Mouse (Mus musculus) limb, embryonic 14.5 days (tissue): ENCODE measurements around the gene Mgat4b. TPM values are rescaled to one million over a fixed set of nuclear protein-coding genes. Genes with fewer than 3 reads are reported as not detected.
A peak's percentile ranks its signal among the peaks of the same experiment; 100 is the strongest.

Experiments
- ATAC-seq: fragments of 200-750 bp; cut with Nextera tagmentation; 2 replicates; pipeline ENCODE4 v1.8.0; 2017; ENCODE audit warnings: low read depth, moderate number of reproducible peaks, moderate TSS enrichment; ENCODE audit not compliant: low FRiP score
- DNase-seq: peaks from one replicate; pipeline ENCODE4 v3.0.0-alpha.2; 2015; ENCODE audit warnings: low spot score
- H3K27ac ChIP-seq: fragments of 300-500 bp; sonication (generic); replicated peaks from 2 replicates; pipeline ENCODE4 v1.5.1; 2014; ENCODE audit warnings: low read depth, mild to moderate bottlenecking, low read length, moderate library complexity, mixed read lengths
- H3K27me3 ChIP-seq: fragments of 300-500 bp; sonication (generic); 2 replicates; pipeline ENCODE4 v1.6.1; 2014; ENCODE audit warnings: low read length, mixed read lengths; ENCODE audit not compliant: control insufficient read depth, insufficient read depth
- H3K36me3 ChIP-seq: fragments of 300-500 bp; sonication (generic); 2 replicates; pipeline ENCODE4 v1.6.1; 2014; ENCODE audit warnings: mild to moderate bottlenecking, low read length, moderate library complexity, mixed read lengths; ENCODE audit not compliant: control insufficient read depth, insufficient read depth
- H3K4me1 ChIP-seq: fragments of 300-500 bp; sonication (generic); 2 replicates; pipeline ENCODE4 v1.6.1; 2014; ENCODE audit warnings: antibody characterized with exemption, low read length, mixed read lengths; ENCODE audit not compliant: control insufficient read depth, insufficient read depth
- H3K4me2 ChIP-seq: fragments of 300-500 bp; sonication (generic); replicated peaks from 2 replicates; pipeline ENCODE4 v1.6.1; 2014; ENCODE audit warnings: low read depth, mild to moderate bottlenecking, low read length, moderate library complexity; ENCODE audit not compliant: severe bottlenecking
- H3K4me3 ChIP-seq: fragments of 300-500 bp; sonication (generic); replicated peaks from 2 replicates; pipeline ENCODE4 v1.5.1; 2014; ENCODE audit warnings: low read length
- H3K9ac ChIP-seq: fragments of 300-500 bp; sonication (generic); 2 replicates; pipeline ENCODE4 v1.6.1; 2014; ENCODE audit warnings: mild to moderate bottlenecking, low read depth, low read length, moderate library complexity; ENCODE audit not compliant: severe bottlenecking
- H3K9me3 ChIP-seq: fragments of 300-500 bp; sonication (generic); 2 replicates; pipeline ENCODE4 v1.6.1; 2016; ENCODE audit warnings: low read length; ENCODE audit not compliant: control insufficient read depth
- POLR2A ChIP-seq: fragments of 200-500 bp; IDR thresholded peaks from 2 replicates; pipeline ENCODE4 v1.8.0; 2012; ENCODE audit warnings: inconsistent platforms, mild to moderate bottlenecking, moderate library complexity, borderline replicate concordance; ENCODE audit not compliant: insufficient read depth, insufficient read length; ENCODE audit errors: extremely low read depth
- WGBS: fragments of 180-500 bp; shearing (Covaris S2); extraction: QIAGEN DNeasy Blood & Tissue Kit; methylation state at CpG from one replicate; pipeline ENCODE4 v1.1.7; 2014; 5-methylcytosine and 5-hydroxymethylcytosine counted together
- polyA plus RNA-seq, 2 experiments: library from polyadenylated mRNA; depleted of rRNA in 1 of 2; stranded (reverse) in 1 of 2; unstranded in 1 of 2; fragments of >200 nt; fragmentation: Nextera tagmentation in 1 of 2; extraction: Ambion mirVana in 1 of 2; gene quantifications; 2 replicates each; pipeline versions ENCODE4 v1.2.1 to v1.2.3; 2012 to 2014

The Mgat4b gene
- polyA plus RNA-seq, 2 experiments, result 21.1 to 34.5 TPM

- DNase-seq (peak; percentile 99), ATAC-seq (peak; percentile 99)
- no peaks in the 10 kb centered on the region for H3K9me3 ChIP-seq
- H3K4me3 ChIP-seq, result peak overlapping the region; percentile 58
- TF ChIP-seq POLR2A, result peak; percentile 90; the same call in 1 of the 2 replicates
- peaks cover 24% of the 10 kb centered on the region for H3K36me3 ChIP-seq
- H3K4me1 ChIP-seq, result peaks cover 6% of the 10 kb centered on the region; the same call in 1 of the 2 replicates
- no peaks in the 10 kb centered on the region for H3K27me3 ChIP-seq
- under 1% methylated on average over 26 of the region's 27 CpGs for WGBS
- peak overlapping the region; percentile 56 for H3K4me2 ChIP-seq
- H3K27ac ChIP-seq, result no peak overlapping the region
- H3K9ac ChIP-seq, result peak overlapping the region; percentile 66
These were observed 35.9 kb upstream of the Mgat4b start for GRCm38 (mm10) chr11:50174730-50175187.

- Histone ChIP-seq H3K4me2 (no peak overlapping the region), H3K4me1 (peaks cover 6% of the 10 kb centered on the region; the same call in 1 of the 2 replicates), H3K9ac (no peak overlapping the region), H3K27me3 (no peaks in the 10 kb centered on the region), H3K27ac (no peak overlapping the region), H3K4me3 (no peak overlapping the region), H3K9me3 (no peaks in the 10 kb centered on the region), H3K36me3 (peaks cover 12% of the 10 kb centered on the region)
- ATAC-seq (no peak), DNase-seq (no peak)
- WGBS, result 87% methylated on average over 3 of the region's 3 CpGs
- TF ChIP-seq POLR2A, result no peak
These were observed 34.3 kb upstream of the Mgat4b start for GRCm38 (mm10) chr11:50176351-50176750.

- 70% methylated on average over 6 of the region's 6 CpGs for WGBS
- H3K27ac ChIP-seq, result no peak overlapping the region
- no peak overlapping the region for H3K4me2 ChIP-seq
- no peaks in the 10 kb centered on the region for H3K9me3 ChIP-seq
- H3K4me1 ChIP-seq, result peaks cover 6% of the 10 kb centered on the region; the same call in 1 of the 2 replicates
- no peak for TF ChIP-seq POLR2A
- peaks cover 4% of the 10 kb centered on the region for H3K36me3 ChIP-seq
- DNase-seq (no peak), ATAC-seq (no peak)
- no peak overlapping the region for H3K4me3 ChIP-seq
- no peak overlapping the region for H3K9ac ChIP-seq
- H3K27me3 ChIP-seq, result no peaks in the 10 kb centered on the region
These were observed 33.6 kb upstream of the Mgat4b start for GRCm38 (mm10) chr11:50177111-50177510.

GRCm38 (mm10) chr11:50178532-50179488 is 31.9 kb upstream of the Mgat4b start:
- Histone ChIP-seq H3K27ac (no peak overlapping the region), H3K9me3 (no peaks in the 10 kb centered on the region)

GRCm38 (mm10) chr11:50180478-50181231 is 30.0 kb upstream of the Mgat4b start:
- H3K4me1 ChIP-seq, result no peaks in the 10 kb centered on the region
- H3K27me3 ChIP-seq, result no peaks in the 10 kb centered on the region
- no peak overlapping the region for H3K4me2 ChIP-seq
- TF ChIP-seq POLR2A, result no peak
- no peaks in the 10 kb centered on the region for H3K9me3 ChIP-seq
- H3K27ac ChIP-seq, result no peak overlapping the region
- H3K9ac ChIP-seq, result no peak overlapping the region
- H3K4me3 ChIP-seq, result no peak overlapping the region
- DNase-seq (no peak), ATAC-seq (no peak)
- H3K36me3 ChIP-seq, result peaks cover 11% of the 10 kb centered on the region
- 76% methylated on average over 6 of the region's 6 CpGs for WGBS

More at GRCm38 (mm10) chr11:50178532-50179488, 31.9 kb upstream of the Mgat4b start:
- DNase-seq, result no peak
- Histone ChIP-seq H3K27me3 (no peaks in the 10 kb centered on the region), H3K4me3 (no peak overlapping the region), H3K36me3 (peaks cover 11% of the 10 kb centered on the region), H3K4me1 (peaks cover 6% of the 10 kb centered on the region; the same call in 1 of the 2 replicates), H3K4me2 (no peak overlapping the region), H3K9ac (no peak overlapping the region)
- no peak for ATAC-seq
- TF ChIP-seq POLR2A, result no peak
- 77% methylated on average over 5 of the region's 5 CpGs for WGBS
